Mouse (Mus musculus) midbrain, postnatal 0 days (tissue): ENCODE data around the gene Zmym1. TPM values are rescaled to one million over a fixed set of nuclear protein-coding genes. Genes with fewer than 3 reads are reported as not detected.
"Not testable (repeated sequence)": the region's sequence is repeated elsewhere in the genome, so short reads cannot be mapped to it uniquely, and the experiment has no call there.

Source experiments
- ATAC-seq: fragments of 200-750 bp; cut with Nextera tagmentation; 2 replicates; pipeline ENCODE4 v1.8.0; 2017; ENCODE audit warnings: moderate number of reproducible peaks, mild to moderate bottlenecking, moderate TSS enrichment, moderate library complexity; ENCODE audit not compliant: low FRiP score
- DNase-seq: peaks from one replicate; pipeline ENCODE4 v3.0.0-alpha.2; 2015; ENCODE audit warnings: low spot score
- H3K27ac ChIP-seq: fragments of 300-500 bp; sonication (generic); 2 replicates; pipeline ENCODE4 v1.5.1; 2014; ENCODE audit warnings: low read depth, mild to moderate bottlenecking, low read length, mixed read lengths
- H3K27me3 ChIP-seq: fragments of 300-500 bp; sonication (generic); 2 replicates; pipeline ENCODE4 v1.6.1; 2014; ENCODE audit warnings: low read length, control low read depth, mixed read lengths; ENCODE audit not compliant: insufficient read depth
- H3K36me3 ChIP-seq: fragments of 300-500 bp; sonication (generic); 2 replicates; pipeline ENCODE4 v1.6.1; 2014; ENCODE audit warnings: low read length, control low read depth, mixed read lengths; ENCODE audit not compliant: insufficient read depth
- H3K4me1 ChIP-seq: fragments of 300-500 bp; sonication (generic); 2 replicates; pipeline ENCODE4 v1.6.1; 2014; ENCODE audit warnings: mild to moderate bottlenecking, control low read depth, antibody characterized with exemption, low read length, mixed read lengths; ENCODE audit not compliant: insufficient read depth
- H3K4me2 ChIP-seq: fragments of 300-500 bp; sonication (generic); 2 replicates; pipeline ENCODE4 v1.6.1; 2014; ENCODE audit warnings: low read depth, mild to moderate bottlenecking, low read length, mixed read lengths; ENCODE audit not compliant: poor library complexity, severe bottlenecking
- H3K4me3 ChIP-seq: fragments of 300-500 bp; sonication (generic); 2 replicates; pipeline ENCODE4 v1.5.1; 2014; ENCODE audit warnings: low read depth, mild to moderate bottlenecking, low read length, moderate library complexity
- H3K9ac ChIP-seq: fragments of 300-500 bp; sonication (generic); replicated peaks from 2 replicates; pipeline ENCODE4 v1.6.1; 2014; ENCODE audit warnings: mild to moderate bottlenecking, low read length, moderate library complexity, mixed read lengths; ENCODE audit not compliant: poor library complexity, severe bottlenecking
- H3K9me3 ChIP-seq: fragments of 300-500 bp; sonication (generic); 2 replicates; pipeline ENCODE4 v1.6.1; 2016; ENCODE audit warnings: low read length, control low read depth
- CTCF ChIP-seq: IDR thresholded peaks from 2 replicates; pipeline ENCODE4 v1.5.1; 2016; ENCODE audit warnings: antibody characterized with exemption, mild to moderate bottlenecking
- WGBS: fragments of 180-500 bp; shearing (Covaris S2); extraction: QIAGEN DNeasy Blood & Tissue Kit; methylation state at CpG from one replicate; pipeline ENCODE4 v1.1.7; 2014; 5-methylcytosine and 5-hydroxymethylcytosine counted together
- polyA plus RNA-seq: library from polyadenylated mRNA; unstranded; fragments of >200 nt; fragmentation: Nextera tagmentation; extraction: Ambion mirVana; gene quantifications from 2 replicates; pipeline ENCODE4 v1.2.1, GENCODE M21; 2015
- total RNA-seq: library from RNA; depleted of rRNA; stranded (reverse); fragments of >200 nt; gene quantifications from 2 replicates; pipeline ENCODE4 v1.2.3, GENCODE M21; 2014; rRNA removed

The Zmym1 gene
- total and polyA plus RNA-seq, 2 experiments from 2014 or later: 16.8 to 16.9 TPM

- H3K9ac ChIP-seq: 0 out of 2 replicates have a peak overlapping the region, but pooled peaks have one; percentile 33
- DNase-seq: peak; percentile 92
- not testable (repeated sequence) for H3K4me1 ChIP-seq, H3K36me3 ChIP-seq, H3K9me3 ChIP-seq, H3K27me3 ChIP-seq
- peak overlapping the region; percentile 28; the same call in 1 of the 2 replicates for H3K4me3 ChIP-seq
- peak; percentile 85 for ATAC-seq
- H3K4me2 ChIP-seq: peak overlapping the region; percentile 34
- WGBS: 9% methylated on average over 14 of the region's 26 CpGs
- H3K27ac ChIP-seq: 0 out of 2 replicates have a peak overlapping the region, but pooled peaks have one; percentile 57
- peak; percentile 93 for TF ChIP-seq CTCF
Measured at GRCm38 (mm10) chr4:127015294-127015993, 45.5 kb downstream of the Zmym1 start.

- H3K9me3 ChIP-seq: no peaks in the 10 kb centered on the region
- WGBS: 11% methylated on average over 25 of the region's 25 CpGs
- peak overlapping the region; percentile 27 for H3K4me3 ChIP-seq
- H3K9ac ChIP-seq: peak overlapping the region; percentile 44
- no peaks in the 10 kb centered on the region for H3K27me3 ChIP-seq
- H3K27ac ChIP-seq: peak overlapping the region; percentile 80
- ATAC-seq (peak; percentile 87), DNase-seq (peak; percentile 80)
- no peak for TF ChIP-seq CTCF
- H3K4me1 ChIP-seq: peaks cover 8% of the 10 kb centered on the region
- peak overlapping the region; percentile 52 for H3K4me2 ChIP-seq
- no peaks in the 10 kb centered on the region for H3K36me3 ChIP-seq
Measured at GRCm38 (mm10) chr4:127005113-127005936, 55.6 kb downstream of the Zmym1 start.

GRCm38 (mm10) chr4:127004384-127004783 lies 56.6 kb downstream of the Zmym1 start:
- Histone ChIP-seq H3K4me2 (no peak overlapping the region), H3K4me3 (no peak overlapping the region), H3K27me3 (no peaks in the 10 kb centered on the region), H3K27ac (peak overlapping the region; percentile 80; the same call in 1 of the 2 replicates), H3K9me3 (no peaks in the 10 kb centered on the region), H3K9ac (no peak overlapping the region), H3K36me3 (no peaks in the 10 kb centered on the region), H3K4me1 (peaks cover 8% of the 10 kb centered on the region)
- 77% methylated on average over 3 of the region's 3 CpGs for WGBS
- ATAC-seq (no peak), DNase-seq (no peak)
- no peak for TF ChIP-seq CTCF

- no peak for TF ChIP-seq CTCF
- Histone ChIP-seq H3K4me3 (no peak overlapping the region), H3K27me3 (no peaks in the 10 kb centered on the region), H3K27ac (no peak overlapping the region; the same call in 1 of the 2 replicates), H3K36me3 (no peaks in the 10 kb centered on the region), H3K4me1 (peaks cover 8% of the 10 kb centered on the region; the same call in 1 of the 2 replicates), H3K9ac (no peak overlapping the region; the same call in 1 of the 2 replicates), H3K4me2 (no peak overlapping the region), H3K9me3 (no peaks in the 10 kb centered on the region)
- DNase-seq (peak; percentile 21), ATAC-seq (no peak)
- 23% methylated on average over 8 of the region's 8 CpGs for WGBS
Measured at GRCm38 (mm10) chr4:127000601-127001105, 60.3 kb downstream of the Zmym1 start.

GRCm38 (mm10) chr4:126999372-126999771 lies 61.6 kb downstream of the Zmym1 start:
- H3K36me3 ChIP-seq, DNase-seq: not testable (repeated sequence)
- 98% methylated on average over 16 of the region's 16 CpGs for WGBS

More at GRCm38 (mm10) chr4:126999372-126999771, 61.6 kb downstream of the Zmym1 start:
- H3K4me2 ChIP-seq, H3K27ac ChIP-seq, H3K4me3 ChIP-seq, H3K27me3 ChIP-seq, H3K4me1 ChIP-seq, H3K9me3 ChIP-seq, ATAC-seq, H3K9ac ChIP-seq: not testable (repeated sequence)

Other genes with a start within 250 kb of the Zmym1 start
- 56.0 and 68.5 TPM in 2 replicates for gene Zmym4, start 93.0 kb downstream of the Zmym1 start, total RNA-seq
- gene Zmym4, start 93.0 kb downstream of the Zmym1 start, polyA plus RNA-seq: 17.3 and 22.3 TPM in 2 replicates
- gene Sfpq, start 39.8 kb downstream of the Zmym1 start, total RNA-seq: 157 and 229 TPM in 2 replicates
- 47.5 and 63.2 TPM in 2 replicates for gene Sfpq, start 39.8 kb downstream of the Zmym1 start, polyA plus RNA-seq
- gene Zmym6, start 16.2 kb upstream of the Zmym1 start, total RNA-seq: 41.1 and 44.3 TPM in 2 replicates
- 24.6 and 28.2 TPM in 2 replicates for gene Zmym6, start 16.2 kb upstream of the Zmym1 start, polyA plus RNA-seq
- 2.4 and 5.4 TPM in 2 replicates for gene Tmem35b, start 62.5 kb upstream of the Zmym1 start, total RNA-seq
- gene Tmem35b, start 62.5 kb upstream of the Zmym1 start, polyA plus RNA-seq: 12.8 and 14.0 TPM in 2 replicates
- 131 and 156 TPM in 2 replicates for gene Dlgap3, start 108.1 kb upstream of the Zmym1 start, total RNA-seq
- 34.5 and 34.8 TPM in 2 replicates for gene Dlgap3, start 108.1 kb upstream of the Zmym1 start, polyA plus RNA-seq
- 26.3 and 38.3 TPM in 2 replicates for gene Smim12, start 182.6 kb upstream of the Zmym1 start, total RNA-seq
- gene Smim12, start 182.6 kb upstream of the Zmym1 start, polyA plus RNA-seq: 50.7 and 56.6 TPM in 2 replicates